Mouse (Mus musculus) midbrain, embryonic 15.5 days (tissue): ENCODE data around the gene Rin2. TPM values are rescaled to one million over a fixed set of nuclear protein-coding genes. Genes with fewer than 3 reads are reported as not detected.

ENCODE experiments used
- ATAC-seq: fragments of 200-750 bp; cut with Nextera tagmentation; replicated peaks from 2 replicates; pipeline ENCODE4 v1.8.0; 2017; ENCODE audit warnings: moderate TSS enrichment
- H3K27ac ChIP-seq: fragments of 300-500 bp; sonication (generic); 2 replicates; pipeline ENCODE4 v1.5.1; 2015; ENCODE audit warnings: mild to moderate bottlenecking, inconsistent platforms
- H3K27me3 ChIP-seq: fragments of 300-500 bp; sonication (generic); replicated peaks from 2 replicates; pipeline ENCODE4 v1.6.1; 2015; ENCODE audit warnings: inconsistent platforms
- H3K36me3 ChIP-seq: fragments of 300-500 bp; sonication (generic); replicated peaks from 2 replicates; pipeline ENCODE4 v1.6.1; 2015; ENCODE audit warnings: inconsistent platforms
- H3K4me1 ChIP-seq: fragments of 300-500 bp; sonication (generic); 2 replicates; pipeline ENCODE4 v1.6.1; 2015; ENCODE audit warnings: inconsistent platforms
- H3K4me2 ChIP-seq: fragments of 300-500 bp; sonication (generic); 2 replicates; pipeline ENCODE4 v1.6.1; 2015; ENCODE audit warnings: inconsistent platforms, mild to moderate bottlenecking, moderate library complexity
- H3K4me3 ChIP-seq: fragments of 300-500 bp; sonication (generic); 2 replicates; pipeline ENCODE4 v1.5.1; 2015; ENCODE audit warnings: mild to moderate bottlenecking, inconsistent platforms
- H3K9ac ChIP-seq: fragments of 300-500 bp; sonication (generic); 2 replicates; pipeline ENCODE4 v1.6.1; 2015; ENCODE audit warnings: mild to moderate bottlenecking, inconsistent platforms
- H3K9me3 ChIP-seq: fragments of 300-500 bp; sonication (generic); 2 replicates; pipeline ENCODE4 v1.6.1; 2016; ENCODE audit warnings: inconsistent platforms
- WGBS: fragments of 180-500 bp; shearing (Covaris S2); methylation state at CpG from one replicate; pipeline ENCODE4 v1.1.7; 2015; ENCODE audit warnings: mixed read lengths; 5-methylcytosine and 5-hydroxymethylcytosine counted together
- polyA plus RNA-seq: library from polyadenylated mRNA; unstranded; fragments of >200 nt; fragmentation: Nextera tagmentation; extraction: Ambion mirVana; gene quantifications from 2 replicates; pipeline ENCODE4 v1.2.1, GENCODE M21; 2015

The Rin2 gene
- polyA plus RNA-seq, 1 experiment from 2014 or later: 19.3 TPM

- H3K27me3 ChIP-seq: no peaks in the 10 kb centered on the region
- H3K9me3 ChIP-seq: no peaks in the 10 kb centered on the region
- no peak overlapping the region for H3K4me3 ChIP-seq
- WGBS: 87% methylated on average over 3 of the region's 3 CpGs
- H3K4me1 ChIP-seq: no peaks in the 10 kb centered on the region
- ATAC-seq: no peak
- no peaks in the 10 kb centered on the region for H3K36me3 ChIP-seq
- no peak overlapping the region for H3K4me2 ChIP-seq
- H3K9ac ChIP-seq: no peak overlapping the region
- no peak overlapping the region for H3K27ac ChIP-seq
Observed at GRCm38 (mm10) chr2:145846595-145846994, 171.6 kb downstream of the Rin2 start.

GRCm38 (mm10) chr2:145849170-145849905 is 174.3 kb downstream of the Rin2 start:
- H3K9me3 ChIP-seq: no peaks in the 10 kb centered on the region
- H3K4me2 ChIP-seq: no peak overlapping the region
- no peaks in the 10 kb centered on the region for H3K27me3 ChIP-seq
- ATAC-seq: no peak
- no peak overlapping the region for H3K4me3 ChIP-seq
- no peaks in the 10 kb centered on the region for H3K4me1 ChIP-seq
- no peak overlapping the region for H3K9ac ChIP-seq
- no peak overlapping the region for H3K27ac ChIP-seq
- no peaks in the 10 kb centered on the region for H3K36me3 ChIP-seq
- 76% methylated on average over 10 of the region's 10 CpGs for WGBS

- H3K4me1 ChIP-seq: no peaks in the 10 kb centered on the region
Observed at GRCm38 (mm10) chr2:145850779-145851178, 175.8 kb downstream of the Rin2 start.

GRCm38 (mm10) chr2:145855831-145856230 is 180.8 kb downstream of the Rin2 start:
- Histone ChIP-seq H3K9ac (no peak overlapping the region), H3K4me1 (peaks cover 20% of the 10 kb centered on the region), H3K27me3 (no peaks in the 10 kb centered on the region), H3K9me3 (no peaks in the 10 kb centered on the region), H3K4me2 (no peak overlapping the region), H3K36me3 (no peaks in the 10 kb centered on the region), H3K4me3 (no peak overlapping the region), H3K27ac (no peak overlapping the region)
- ATAC-seq: no peak
- 88% methylated on average over 9 of the region's 9 CpGs for WGBS

More at GRCm38 (mm10) chr2:145850779-145851178, 175.8 kb downstream of the Rin2 start:
- no peak for ATAC-seq
- no peak overlapping the region for H3K4me2 ChIP-seq
- no peak overlapping the region for H3K4me3 ChIP-seq
- H3K27me3 ChIP-seq: no peaks in the 10 kb centered on the region
- 61% methylated on average over 4 of the region's 4 CpGs for WGBS
- no peak overlapping the region for H3K27ac ChIP-seq
- no peaks in the 10 kb centered on the region for H3K36me3 ChIP-seq
- no peak overlapping the region for H3K9ac ChIP-seq
- H3K9me3 ChIP-seq: no peaks in the 10 kb centered on the region

GRCm38 (mm10) chr2:145857864-145858263 is 182.8 kb downstream of the Rin2 start:
- ATAC-seq: no peak
- Histone ChIP-seq H3K27me3 (no peaks in the 10 kb centered on the region), H3K4me3 (no peak overlapping the region), H3K36me3 (no peaks in the 10 kb centered on the region), H3K27ac (no peak overlapping the region), H3K4me1 (peaks cover 25% of the 10 kb centered on the region), H3K9me3 (no peaks in the 10 kb centered on the region), H3K9ac (no peak overlapping the region), H3K4me2 (no peak overlapping the region)
- WGBS: 84% methylated on average over 8 of the region's 8 CpGs

DNA sequence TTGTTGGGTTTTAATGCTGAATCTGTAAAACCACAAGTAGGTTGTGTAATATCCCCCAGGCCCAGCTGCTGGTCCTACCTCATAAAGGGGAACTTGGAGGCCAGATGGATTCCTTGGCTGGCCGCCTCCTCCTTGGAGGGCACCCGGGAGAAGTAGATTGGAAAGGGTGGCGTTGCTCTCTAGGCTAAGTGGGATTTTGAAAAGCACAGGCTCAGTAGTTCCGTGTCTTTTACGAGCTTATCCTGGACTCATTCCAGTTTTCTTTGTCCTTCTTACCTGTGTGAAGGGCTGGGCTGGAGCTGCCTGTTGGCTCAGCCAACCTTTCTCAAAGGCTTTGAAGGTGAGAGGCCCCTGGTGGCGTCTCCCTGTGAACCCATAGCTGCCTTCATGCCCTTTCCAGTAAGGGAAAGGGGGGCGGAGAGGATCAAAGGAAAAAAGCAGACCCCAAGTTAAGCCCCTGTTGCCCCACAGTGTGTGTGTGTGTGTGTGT is 184.5 kb downstream of the Rin2 start:
- peak overlapping the region; percentile 58 for H3K4me2 ChIP-seq
- peak; percentile 21 for ATAC-seq
- no peaks in the 10 kb centered on the region for H3K36me3 ChIP-seq
- H3K9me3 ChIP-seq: no peaks in the 10 kb centered on the region
- peaks cover 25% of the 10 kb centered on the region for H3K4me1 ChIP-seq
- H3K4me3 ChIP-seq: no peak overlapping the region; the same call in 1 of the 2 replicates
- whole genome bisulfite sequencing: 38% methylated on average over 7 of the region's 7 CpGs
- peak overlapping the region; percentile 82 for H3K27ac ChIP-seq
- H3K9ac ChIP-seq: peak overlapping the region; percentile 42; the same call in 1 of the 2 replicates
- no peaks in the 10 kb centered on the region for H3K27me3 ChIP-seq

DNA sequence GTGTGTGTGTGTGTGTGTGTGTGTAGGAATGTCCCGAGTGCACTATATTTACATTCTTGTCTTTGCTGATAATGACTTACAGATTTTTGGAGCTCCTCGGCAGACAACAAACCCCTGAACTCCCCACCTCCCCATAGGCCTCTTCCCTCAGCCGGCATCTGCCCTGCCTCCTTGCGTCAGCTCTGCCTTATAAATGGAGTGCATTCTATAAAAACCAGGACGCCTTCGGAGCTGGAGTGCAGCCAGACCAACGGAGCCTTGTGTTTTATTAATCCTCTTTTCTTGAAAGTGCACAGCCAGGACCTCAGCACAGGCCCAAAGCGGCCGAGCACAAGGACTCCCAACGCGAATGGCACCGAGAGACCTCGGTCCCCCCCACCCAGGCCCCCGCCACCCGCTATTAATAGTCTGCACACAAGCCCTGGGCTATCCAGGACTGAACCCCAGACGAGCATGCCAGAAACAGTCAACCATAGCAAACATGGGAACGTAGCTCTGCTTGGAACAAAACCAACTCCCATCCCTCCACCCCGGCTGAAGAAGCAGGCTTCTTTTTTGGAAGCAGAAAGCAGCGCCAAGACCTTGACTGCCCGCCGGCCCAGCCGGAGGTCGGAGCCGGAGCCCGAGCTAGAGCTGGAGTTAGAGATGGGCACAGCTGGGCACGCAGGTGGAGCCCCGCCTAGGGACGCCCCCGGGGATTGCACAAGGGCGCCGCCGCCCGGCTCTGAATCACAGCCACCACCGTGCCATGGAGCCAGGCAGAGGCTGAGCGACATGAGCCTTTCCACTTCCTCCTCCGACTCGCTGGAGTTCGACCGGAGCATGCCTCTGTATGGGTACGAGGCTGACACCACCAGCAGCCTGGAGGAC is 185.2 kb downstream of the Rin2 start:
- H3K36me3 ChIP-seq: no peaks in the 10 kb centered on the region
- peak overlapping the region; percentile 82 for H3K27ac ChIP-seq
- no peaks in the 10 kb centered on the region for H3K27me3 ChIP-seq
- ATAC-seq: peak; percentile 89
- H3K4me3 ChIP-seq: peak overlapping the region; percentile 41
- peak overlapping the region; percentile 58 for H3K4me2 ChIP-seq
- H3K9me3 ChIP-seq: no peaks in the 10 kb centered on the region
- H3K9ac ChIP-seq: peak overlapping the region; percentile 42
- 4% methylated on average over 40 of the region's 40 CpGs for WGBS
- H3K4me1 ChIP-seq: peaks cover 25% of the 10 kb centered on the region

DNA sequence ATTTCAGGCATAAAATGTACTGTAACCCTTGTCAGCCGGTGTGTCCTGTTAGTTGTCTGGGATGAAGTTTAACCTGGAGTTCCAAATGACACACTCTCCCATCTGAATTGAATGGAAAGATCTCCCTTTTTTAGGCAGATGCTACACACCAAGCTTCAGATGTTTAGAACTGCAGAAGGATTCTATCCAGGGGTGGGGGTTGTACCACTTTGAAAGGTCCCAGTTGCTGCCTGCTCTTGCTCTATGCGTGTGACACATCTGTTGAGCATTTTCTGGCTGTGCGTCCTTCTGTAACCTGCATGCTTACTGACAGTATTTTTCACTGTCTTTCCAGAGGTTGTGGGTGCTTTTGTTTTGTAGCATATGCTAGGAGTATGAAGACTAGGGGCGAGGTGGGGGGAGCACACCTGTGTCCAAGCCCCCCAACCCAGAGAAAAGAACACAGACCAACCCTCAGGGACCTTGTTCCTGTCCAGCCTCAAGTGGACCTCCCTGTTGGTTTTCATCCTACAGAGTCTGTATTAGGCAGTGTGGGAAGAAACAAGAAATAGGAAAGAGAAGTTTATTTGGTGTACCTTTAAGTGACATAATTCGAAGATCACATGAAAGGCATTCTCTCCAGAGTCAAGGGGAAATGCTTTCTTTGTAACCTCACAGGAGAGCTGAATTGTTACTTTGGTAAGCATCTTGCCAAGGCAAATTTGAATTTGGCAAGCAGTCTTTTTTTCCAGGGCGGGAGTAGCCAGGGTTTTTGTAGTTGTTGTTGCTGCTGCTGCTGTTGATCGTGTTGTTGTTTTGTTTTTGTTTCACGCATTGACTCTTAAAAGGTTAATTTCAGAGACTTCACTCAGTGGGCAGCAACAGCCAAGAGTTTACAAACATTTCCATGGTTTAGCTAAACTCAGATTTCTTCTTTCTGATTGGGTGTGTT is 186.4 kb downstream of the Rin2 start:
- no peak for ATAC-seq
- peaks cover 25% of the 10 kb centered on the region for H3K4me1 ChIP-seq
- peak overlapping the region; percentile 82 for H3K27ac ChIP-seq
- no peaks in the 10 kb centered on the region for H3K9me3 ChIP-seq
- H3K27me3 ChIP-seq: no peaks in the 10 kb centered on the region
- 57% methylated on average over 8 of the region's 8 CpGs for WGBS
- no peaks in the 10 kb centered on the region for H3K36me3 ChIP-seq
- peak overlapping the region; percentile 58 for H3K4me2 ChIP-seq
- H3K4me3 ChIP-seq: peak overlapping the region; percentile 41
- no peak overlapping the region for H3K9ac ChIP-seq

GRCm38 (mm10) chr2:145862206-145862817 is 187.3 kb downstream of the Rin2 start:
- 36% methylated on average over 10 of the region's 10 CpGs for WGBS
- H3K9ac ChIP-seq: peak overlapping the region; percentile 24; the same call in 1 of the 2 replicates
- peak overlapping the region; percentile 58 for H3K4me2 ChIP-seq
- peak overlapping the region; percentile 19 for H3K27ac ChIP-seq
- no peak for ATAC-seq
- no peaks in the 10 kb centered on the region for H3K27me3 ChIP-seq
- H3K36me3 ChIP-seq: no peaks in the 10 kb centered on the region
- H3K4me3 ChIP-seq: peak overlapping the region; percentile 41
- no peaks in the 10 kb centered on the region for H3K9me3 ChIP-seq
- H3K4me1 ChIP-seq: peaks cover 25% of the 10 kb centered on the region

GRCm38 (mm10) chr2:145865344-145865743 is 190.3 kb downstream of the Rin2 start:
- H3K36me3 ChIP-seq: no peaks in the 10 kb centered on the region
- ATAC-seq: no peak
- no peak overlapping the region for H3K27ac ChIP-seq
- H3K4me2 ChIP-seq: no peak overlapping the region
- no peak overlapping the region for H3K4me3 ChIP-seq
- no peaks in the 10 kb centered on the region for H3K27me3 ChIP-seq
- H3K4me1 ChIP-seq: peaks cover 10% of the 10 kb centered on the region
- no peaks in the 10 kb centered on the region for H3K9me3 ChIP-seq
- 89% methylated on average over 3 of the region's 3 CpGs for WGBS
- no peak overlapping the region for H3K9ac ChIP-seq

- 0 out of 2 replicates have a peak, but pooled peaks cover 3% of the 10 kb centered on the region for H3K4me1 ChIP-seq
- H3K9me3 ChIP-seq: no peaks in the 10 kb centered on the region
- no peak overlapping the region for H3K9ac ChIP-seq
- no peak overlapping the region for H3K4me3 ChIP-seq
- no peak for ATAC-seq
- H3K4me2 ChIP-seq: no peak overlapping the region
- H3K27ac ChIP-seq: no peak overlapping the region
- H3K36me3 ChIP-seq: no peaks in the 10 kb centered on the region
- no peaks in the 10 kb centered on the region for H3K27me3 ChIP-seq
- WGBS: 95% methylated on average over 3 of the region's 3 CpGs
Observed at GRCm38 (mm10) chr2:145866238-145866637, 191.2 kb downstream of the Rin2 start.
